Mouse (Mus musculus): ENCODE results near the gene Thbs1. TPM values are rescaled to one million over a fixed set of nuclear protein-coding genes. Genes with fewer than 3 reads are reported as not detected.

Thbs1 gene
- total and polyA plus RNA-seq, 2 experiments from 2014 or later: 3.3 to 12.5 TPM

DNA sequence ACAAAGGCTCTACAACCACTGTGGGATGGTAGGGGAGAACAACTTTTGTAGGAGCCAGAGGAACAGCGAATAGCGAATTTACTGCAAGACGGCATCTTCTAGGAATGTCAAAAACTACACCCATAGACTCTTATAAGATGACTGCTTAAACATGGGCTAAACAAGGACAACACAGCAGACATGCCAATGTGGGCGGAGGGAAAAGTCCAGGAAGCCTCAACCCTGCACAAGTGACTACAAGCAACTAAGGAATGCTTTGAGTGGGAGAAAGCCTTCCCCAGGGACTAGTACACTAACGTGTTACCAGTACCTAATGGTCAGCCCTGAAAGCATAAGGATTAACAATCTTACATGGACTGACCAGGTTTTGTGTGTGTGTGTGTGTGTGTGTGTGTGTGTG lies 20.4 kb upstream of the Thbs1 start:
- Histone ChIP-seq H3K4me1 (ENCODE audit: insufficient read depth, low read length) (no peaks in the 10 kb centered on the region), H3K4me2 (ENCODE audit: low read depth, low read length) (no peak overlapping the region), H3K27ac (no peak overlapping the region), H3K9me3 (ENCODE audit: low read length) (no peaks in the 10 kb centered on the region), H3K36me3 (ENCODE audit: insufficient read depth, low read length) (no peaks in the 10 kb centered on the region), H3K9ac (replicated peaks; ENCODE audit: low read length) (no peak overlapping the region), H3K27me3 (ENCODE audit: insufficient read depth, low read length) (no peaks in the 10 kb centered on the region), H3K4me3 (ENCODE audit: low read length) (no peak overlapping the region)
- DNase-seq (ENCODE audit: low spot score) (no peak), ATAC-seq (no peak)
- no peak for TF ChIP-seq CTCF (IDR thresholded peaks at IDR 0.05; ENCODE audit: low read depth)
- WGBS: 88% methylated on average over 5 of the region's 5 CpGs

DNA sequence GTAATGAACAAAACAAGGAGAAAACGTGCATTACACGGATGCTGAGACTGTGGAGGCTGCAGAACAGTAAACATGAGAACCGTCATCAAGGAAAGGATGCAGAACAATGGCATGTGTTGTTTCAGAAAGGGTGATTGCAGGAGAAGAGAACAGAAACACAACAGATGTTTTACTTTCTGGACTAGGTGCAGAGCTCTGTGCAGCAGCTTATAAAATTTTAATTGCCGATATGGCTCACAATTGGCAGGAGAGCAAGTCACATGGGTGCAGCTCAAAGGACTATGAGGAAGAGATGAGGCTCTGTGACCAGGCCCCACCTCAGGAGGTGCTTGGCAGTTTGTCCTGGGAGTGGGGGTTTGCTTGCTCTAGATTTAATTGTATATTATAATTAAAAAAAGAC lies 12.6 kb upstream of the Thbs1 start:
- Histone ChIP-seq H3K4me1 (ENCODE audit: insufficient read depth, low read length) (no peaks in the 10 kb centered on the region), H3K36me3 (ENCODE audit: insufficient read depth, low read length) (no peaks in the 10 kb centered on the region), H3K27ac (no peak overlapping the region), H3K4me3 (ENCODE audit: low read length) (no peak overlapping the region), H3K9me3 (ENCODE audit: low read length) (no peaks in the 10 kb centered on the region), H3K27me3 (ENCODE audit: insufficient read depth, low read length) (no peaks in the 10 kb centered on the region), H3K9ac (replicated peaks; ENCODE audit: low read length) (no peak overlapping the region), H3K4me2 (ENCODE audit: low read depth, low read length) (no peak overlapping the region)
- 50% methylated on average over 4 of the region's 4 CpGs for WGBS
- no peak for ATAC-seq
- no peak for DNase-seq (ENCODE audit: low spot score)
- TF ChIP-seq CTCF (IDR thresholded peaks at IDR 0.05; ENCODE audit: low read depth): no peak

DNA sequence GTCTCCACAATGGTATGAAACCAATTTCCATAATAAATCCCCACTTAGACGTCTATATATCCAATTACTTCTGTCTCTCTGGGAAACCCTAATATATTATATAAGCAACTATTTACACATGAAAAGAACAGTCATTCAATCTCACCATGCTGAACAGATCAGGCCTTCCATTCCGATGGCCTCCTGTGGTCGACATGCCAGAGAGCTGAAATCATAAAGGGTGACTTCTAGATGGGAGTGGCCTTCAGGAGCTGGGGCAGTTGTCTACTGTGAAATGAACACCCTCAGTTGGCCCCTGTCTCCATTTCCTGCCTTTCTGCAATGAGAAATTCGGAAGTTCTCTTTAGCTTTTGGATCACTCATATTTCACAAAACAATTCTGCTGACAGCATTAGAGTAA lies 9.5 kb upstream of the Thbs1 start:
- Histone ChIP-seq H3K4me1 (ENCODE audit: insufficient read depth, low read length) (no peaks in the 10 kb centered on the region), H3K4me2 (ENCODE audit: low read depth, low read length) (no peak overlapping the region), H3K27me3 (ENCODE audit: insufficient read depth, low read length) (no peaks in the 10 kb centered on the region), H3K27ac (no peak overlapping the region), H3K9ac (replicated peaks; ENCODE audit: low read length) (no peak overlapping the region), H3K4me3 (ENCODE audit: low read length) (no peak overlapping the region), H3K9me3 (ENCODE audit: low read length) (no peaks in the 10 kb centered on the region), H3K36me3 (ENCODE audit: insufficient read depth, low read length) (no peaks in the 10 kb centered on the region)
- WGBS: 35% methylated on average over 4 of the region's 4 CpGs
- no peak for DNase-seq (ENCODE audit: low spot score)
- no peak for TF ChIP-seq CTCF (IDR thresholded peaks at IDR 0.05; ENCODE audit: low read depth)
- ATAC-seq: no peak

- DNase-seq (ENCODE audit: low spot score) (peak; percentile 56), ATAC-seq (0 out of 2 replicates have a peak, but pooled peaks have one; percentile 33)
- H3K36me3 ChIP-seq (ENCODE audit: insufficient read depth, low read length): no peaks in the 10 kb centered on the region
- peak overlapping the region; percentile 47 for H3K4me3 ChIP-seq (ENCODE audit: low read length)
- no peak overlapping the region for H3K27ac ChIP-seq
- TF ChIP-seq CTCF (IDR thresholded peaks at IDR 0.05; ENCODE audit: low read depth): no peak
- WGBS: 35% methylated on average over 17 of the region's 17 CpGs
- peak overlapping the region; percentile 37 for H3K9ac ChIP-seq (replicated peaks; ENCODE audit: low read length)
- peak overlapping the region; percentile 98 for H3K4me2 ChIP-seq (ENCODE audit: low read depth, low read length)
- H3K9me3 ChIP-seq (ENCODE audit: low read length): no peaks in the 10 kb centered on the region
- 0 out of 2 replicates have a peak, but pooled peaks cover 5% of the 10 kb centered on the region for H3K27me3 ChIP-seq (ENCODE audit: insufficient read depth, low read length)
- peaks cover 5% of the 10 kb centered on the region for H3K4me1 ChIP-seq (ENCODE audit: insufficient read depth, low read length)
These were observed 1.3 kb upstream of the Thbs1 start for GRCm38 (mm10) chr2:118110225-118110915.

GRCm38 (mm10) chr2:118111116-118111487 lies 574 bp upstream of the Thbs1 start:
- Histone ChIP-seq H3K9me3 (ENCODE audit: low read length) (no peaks in the 10 kb centered on the region), H3K9ac (replicated peaks; ENCODE audit: low read length) (peak overlapping the region; percentile 44; the same call in 1 of the 2 replicates), H3K27me3 (ENCODE audit: insufficient read depth, low read length) (0 out of 2 replicates have a peak, but pooled peaks cover 5% of the 10 kb centered on the region), H3K4me1 (ENCODE audit: insufficient read depth, low read length) (peaks cover 5% of the 10 kb centered on the region), H3K4me2 (ENCODE audit: low read depth, low read length) (peak overlapping the region; percentile 98), H3K27ac (no peak overlapping the region), H3K36me3 (ENCODE audit: insufficient read depth, low read length) (no peaks in the 10 kb centered on the region), H3K4me3 (ENCODE audit: low read length) (peak overlapping the region; percentile 47)
- peak; percentile 86 for TF ChIP-seq CTCF (IDR thresholded peaks at IDR 0.05; ENCODE audit: low read depth)
- peak; percentile 78 for ATAC-seq
- DNase-seq (ENCODE audit: low spot score): peak; percentile 93
- WGBS: under 1% methylated on average over 16 of the region's 16 CpGs

DNA sequence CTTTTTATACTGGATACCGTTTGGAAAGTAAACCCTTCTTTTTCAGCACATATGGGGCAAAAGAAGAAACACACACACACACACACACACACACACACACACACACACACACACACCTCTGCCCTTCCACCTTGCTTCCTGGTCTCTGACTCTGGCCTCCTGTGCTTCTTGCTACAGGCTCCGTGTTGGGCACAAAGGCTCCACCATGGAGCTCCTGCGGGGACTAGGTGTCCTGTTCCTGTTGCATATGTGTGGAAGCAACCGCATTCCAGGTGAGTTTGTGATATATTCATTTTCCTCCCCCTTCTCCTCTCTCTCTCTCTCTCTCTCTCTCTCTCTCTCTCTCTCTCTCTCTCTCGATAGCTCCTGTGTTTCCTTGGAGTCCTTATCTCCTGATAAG lies 762 bp downstream of the Thbs1 start:
- H3K9me3 ChIP-seq (ENCODE audit: low read length): no peaks in the 10 kb centered on the region
- no peak for ATAC-seq
- H3K9ac ChIP-seq (replicated peaks; ENCODE audit: low read length): no peak overlapping the region
- H3K4me3 ChIP-seq (ENCODE audit: low read length): peak overlapping the region; percentile 47
- 14% methylated on average over 5 of the region's 5 CpGs for WGBS
- peaks cover 5% of the 10 kb centered on the region for H3K4me1 ChIP-seq (ENCODE audit: insufficient read depth, low read length)
- no peak for DNase-seq (ENCODE audit: low spot score)
- H3K4me2 ChIP-seq (ENCODE audit: low read depth, low read length): peak overlapping the region; percentile 98
- 0 out of 2 replicates have a peak, but pooled peaks cover 5% of the 10 kb centered on the region for H3K27me3 ChIP-seq (ENCODE audit: insufficient read depth, low read length)
- no peak overlapping the region for H3K27ac ChIP-seq
- no peak for TF ChIP-seq CTCF (IDR thresholded peaks at IDR 0.05; ENCODE audit: low read depth)
- H3K36me3 ChIP-seq (ENCODE audit: insufficient read depth, low read length): no peaks in the 10 kb centered on the region

- H3K9me3 ChIP-seq (ENCODE audit: low read length): no peaks in the 10 kb centered on the region
- ATAC-seq (no peak), DNase-seq (ENCODE audit: low spot score) (peak; percentile 24)
- no peak overlapping the region for H3K9ac ChIP-seq (replicated peaks; ENCODE audit: low read length)
- H3K4me1 ChIP-seq (ENCODE audit: insufficient read depth, low read length): peaks cover 5% of the 10 kb centered on the region
- WGBS: 34% methylated on average over 21 of the region's 21 CpGs
- H3K36me3 ChIP-seq (ENCODE audit: insufficient read depth, low read length): no peaks in the 10 kb centered on the region
- no peak overlapping the region for H3K27ac ChIP-seq
- H3K4me3 ChIP-seq (ENCODE audit: low read length): peak overlapping the region; percentile 47
- no peak for TF ChIP-seq CTCF (IDR thresholded peaks at IDR 0.05; ENCODE audit: low read depth)
- 0 out of 2 replicates have a peak, but pooled peaks cover 5% of the 10 kb centered on the region for H3K27me3 ChIP-seq (ENCODE audit: insufficient read depth, low read length)
- H3K4me2 ChIP-seq (ENCODE audit: low read depth, low read length): peak overlapping the region; percentile 98
These were observed 1.3 kb downstream of the Thbs1 start for GRCm38 (mm10) chr2:118112846-118113479.
